Mouse (Mus musculus): ENCODE data around the gene Slc4a1ap.
"Not testable (repeated sequence)": the region's sequence is repeated elsewhere in the genome, so short reads cannot be mapped to it uniquely, and the experiment has no call there.

The Slc4a1ap gene

DNA sequence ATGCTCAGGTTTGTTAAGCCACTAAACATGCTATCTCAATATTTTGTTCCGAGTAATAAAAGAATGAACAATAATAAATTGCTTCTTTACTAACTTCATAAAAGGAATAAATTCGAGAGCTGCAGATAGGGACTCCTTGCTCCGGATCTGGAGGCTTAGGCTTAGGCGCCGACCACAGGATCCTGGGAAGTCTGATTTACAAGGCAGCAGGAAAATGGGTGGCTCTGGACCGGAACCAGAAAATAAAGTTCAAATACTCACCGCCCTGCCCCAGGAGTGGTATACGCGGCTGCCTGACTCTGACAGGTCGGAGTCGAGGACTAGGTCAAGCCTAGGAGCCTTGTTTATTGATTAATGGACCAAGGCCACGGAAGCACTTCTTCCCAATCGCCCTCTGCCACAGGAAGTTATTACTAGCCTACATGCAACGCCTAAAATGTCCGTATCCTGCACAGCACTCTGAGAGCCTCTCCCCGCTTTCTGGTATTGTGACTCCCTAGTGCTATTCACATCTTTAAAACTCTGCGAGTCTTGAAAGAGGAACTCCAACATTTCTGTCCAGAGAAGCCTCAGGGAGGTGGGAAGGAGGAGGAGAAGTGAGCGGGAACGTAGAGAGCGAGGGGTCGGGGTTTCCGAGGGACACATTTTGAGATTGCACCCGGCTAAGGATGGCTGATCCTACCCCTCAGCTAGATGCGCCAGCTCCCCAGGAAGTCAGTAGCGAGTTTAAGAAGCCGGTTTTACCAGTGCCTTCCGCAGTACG, at the start of gene Slc4a1ap:
Slc4a1ap (plus strand) TSS at position 642 of the 763 bp plus-strand sequence.
- peak; percentile 63 to 68 for DNase-seq (ENCODE audit: low spot score in 2 of 2)

DNA sequence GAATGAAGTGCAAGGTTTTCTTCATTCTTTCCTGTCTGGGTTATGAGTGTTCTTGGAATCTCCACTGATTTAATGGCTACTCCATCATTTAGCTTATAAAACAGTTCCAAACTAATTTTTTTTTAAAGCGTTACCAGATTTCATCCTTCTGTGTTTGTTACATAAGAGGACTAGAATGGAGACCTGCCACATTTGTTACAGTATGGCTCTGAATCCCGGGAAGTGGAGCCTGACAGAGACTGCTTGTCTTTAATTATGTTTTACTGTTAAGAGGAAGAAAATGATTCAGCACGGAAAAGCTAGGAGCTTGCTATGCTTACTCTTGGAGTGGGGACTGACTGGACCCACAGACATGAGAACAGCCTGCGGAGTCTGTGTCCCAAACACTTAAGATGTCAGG, 46.3 kb upstream of the Slc4a1ap start:
- DNase-seq (ENCODE audit: low spot score in 2 of 2), result no peak

DNA sequence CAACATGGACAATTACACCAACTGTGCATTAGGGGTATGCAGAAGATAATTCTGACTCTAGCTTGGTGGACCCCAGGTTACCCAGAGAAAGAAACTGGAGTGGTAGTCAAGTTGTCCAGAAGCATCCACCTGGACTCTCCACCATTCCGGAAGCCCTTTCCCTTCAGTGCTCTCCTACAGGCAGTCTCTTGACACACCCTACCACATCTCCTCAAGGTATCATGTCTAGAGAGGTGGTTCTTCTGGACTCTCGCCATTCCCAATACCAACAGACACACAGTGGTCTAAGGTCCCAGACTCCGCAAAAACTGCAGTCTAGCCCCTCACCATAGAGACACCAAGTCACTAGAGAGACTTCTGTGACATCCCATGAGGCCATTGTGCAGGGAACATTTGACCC, 41.4 kb upstream of the Slc4a1ap start, which contains the start of gene 4930548H24Rik:
4930548H24Rik (plus strand) TSS at position 301 of the 400 bp plus-strand sequence.
- DNase-seq (ENCODE audit: low spot score in 2 of 2), result no peak

- DNase-seq (ENCODE audit: low spot score in 2 of 2), result no peak
These were observed 38.9 kb upstream of the Slc4a1ap start for GRCm38 (mm10) chr5:31487889-31488288.

- DNase-seq (ENCODE audit: low spot score in 2 of 2), result no peak
These were observed 37.6 kb upstream of the Slc4a1ap start for GRCm38 (mm10) chr5:31489116-31489769.

GRCm38 (mm10) chr5:31492031-31492430, 34.8 kb upstream of the Slc4a1ap start:
- no peak for DNase-seq (ENCODE audit: low spot score in 2 of 2)

GRCm38 (mm10) chr5:31494513-31495297, 32.1 kb upstream of the Slc4a1ap start, which contains the start of gene Gpn1:
Gpn1 (plus strand) TSS chr5:31494741.
- peak; percentile 66 to 86 for DNase-seq (ENCODE audit: low spot score in 2 of 2)

- DNase-seq (ENCODE audit: low spot score in 2 of 2), result no peak
These were observed 22.0 kb upstream of the Slc4a1ap start for GRCm38 (mm10) chr5:31504843-31505242.

GRCm38 (mm10) chr5:31512481-31512880, 14.3 kb upstream of the Slc4a1ap start:
- no peak for DNase-seq (ENCODE audit: low spot score in 2 of 2)

GRCm38 (mm10) chr5:31520556-31520955, 6.2 kb upstream of the Slc4a1ap start:
- no peak for DNase-seq (ENCODE audit: low spot score in 2 of 2)

GRCm38 (mm10) chr5:31527117-31527680, 404 bp downstream of the Slc4a1ap start:
- no peak for DNase-seq (ENCODE audit: low spot score in 2 of 2)

- not testable (repeated sequence) for DNase-seq (ENCODE audit: low spot score in 2 of 2)
These were observed 912 bp downstream of the Slc4a1ap start, which contains the start of gene Supt7l for GRCm38 (mm10) chr5:31527707-31528106. Supt7l (minus strand) TSS chr5:31527807.

GRCm38 (mm10) chr5:31528560-31528959, 1.8 kb downstream of the Slc4a1ap start:
- no peak for DNase-seq (ENCODE audit: low spot score in 2 of 2)

DNA sequence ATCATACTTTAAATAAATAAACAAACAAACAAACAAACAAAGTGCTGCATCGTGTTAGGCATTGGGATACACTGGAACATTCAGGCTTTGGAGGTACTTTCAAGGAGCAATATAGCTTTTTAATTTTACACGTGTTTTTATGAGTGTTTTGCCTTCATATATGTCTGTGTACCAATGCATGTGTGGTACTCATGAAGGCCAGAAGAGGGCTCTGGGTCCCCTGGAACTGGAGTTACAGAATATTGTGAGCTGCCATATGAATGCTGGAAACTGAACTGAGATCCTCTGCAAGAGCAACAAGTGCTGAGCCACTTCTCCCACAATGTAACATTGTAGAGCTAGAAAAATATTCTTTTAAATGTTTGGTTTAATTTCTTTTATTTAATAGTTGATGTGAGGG, 8.4 kb downstream of the Slc4a1ap start:
- no peak for DNase-seq (ENCODE audit: low spot score in 2 of 2)

DNA sequence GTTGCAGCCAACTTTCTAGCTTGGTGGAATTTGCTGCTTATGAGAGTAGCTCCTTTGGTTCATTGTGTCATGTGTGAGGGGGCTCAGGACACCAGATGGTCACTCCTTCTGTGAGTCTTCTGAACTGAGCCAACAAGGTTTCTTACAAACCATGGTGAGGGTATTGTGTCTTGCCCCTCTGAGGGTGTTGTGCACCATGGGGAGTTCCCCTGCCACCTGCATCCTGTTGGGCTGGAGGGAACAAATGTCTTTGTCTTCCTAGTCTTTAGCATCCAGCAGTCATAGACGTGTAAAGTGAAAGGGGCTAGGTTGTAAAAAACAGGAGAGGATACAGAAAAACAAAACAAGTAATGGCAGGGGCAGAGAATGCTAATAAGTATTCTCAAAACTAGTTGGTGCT, 32.6 kb downstream of the Slc4a1ap start:
- DNase-seq (ENCODE audit: low spot score in 2 of 2), result no peak

GRCm38 (mm10) chr5:31560352-31560751, 33.6 kb downstream of the Slc4a1ap start:
- DNase-seq (ENCODE audit: low spot score in 2 of 2), result no peak

DNA sequence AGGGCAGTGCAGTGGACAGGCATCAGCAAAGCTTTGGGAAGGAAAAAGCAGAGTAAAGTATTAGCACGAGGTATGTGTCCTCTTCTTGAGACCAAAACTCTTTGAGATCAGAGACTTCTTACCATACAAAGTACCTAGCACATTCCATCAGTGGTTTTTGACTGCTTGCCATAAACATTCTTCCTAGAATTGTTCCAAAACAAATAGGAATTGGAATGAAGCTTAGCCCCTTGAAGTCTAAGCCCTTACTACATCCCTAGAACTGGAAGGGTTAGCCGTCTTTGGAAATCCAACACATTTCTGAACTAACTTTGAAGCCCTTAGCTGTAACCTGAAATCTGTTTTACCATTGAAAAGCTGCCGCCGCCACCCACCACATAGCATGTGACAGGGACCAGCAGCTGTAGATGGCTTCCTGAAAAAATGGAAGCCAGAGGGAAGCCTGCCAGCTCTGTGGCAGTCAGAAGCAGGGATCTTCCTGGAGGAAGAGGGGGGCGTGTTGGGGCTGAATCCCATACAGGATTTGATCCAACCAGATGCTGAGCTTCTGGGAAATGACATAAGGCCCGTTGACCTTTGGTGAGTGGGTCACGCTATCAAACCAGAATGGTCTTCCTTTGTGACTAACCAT, 35.4 kb downstream of the Slc4a1ap start:
- DNase-seq (ENCODE audit: low spot score in 2 of 2), result peak; percentile 36 to 37

DNA sequence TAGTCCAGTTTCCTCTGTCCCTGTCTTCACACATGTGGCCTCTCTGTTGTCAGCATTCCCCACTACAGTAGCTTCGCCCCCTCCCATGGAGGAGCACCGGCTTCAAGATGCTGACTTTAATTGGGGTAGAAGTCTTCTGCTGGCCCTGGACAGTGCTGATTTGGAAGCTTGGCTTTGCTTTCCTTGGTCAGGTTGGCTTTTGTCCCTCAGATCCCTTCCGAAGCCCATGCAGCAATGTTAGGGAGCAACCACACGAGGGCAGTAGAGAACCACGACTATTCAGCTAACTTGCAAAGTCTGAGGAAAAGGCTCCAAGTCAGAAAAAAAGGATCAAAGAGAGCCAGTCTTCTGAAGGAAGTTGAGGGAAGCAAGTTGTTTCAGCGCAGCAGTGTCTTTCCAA, 36.7 kb downstream of the Slc4a1ap start:
- DNase-seq (ENCODE audit: low spot score in 2 of 2), result peak in 1 of 2 experiments; percentile 63

DNA sequence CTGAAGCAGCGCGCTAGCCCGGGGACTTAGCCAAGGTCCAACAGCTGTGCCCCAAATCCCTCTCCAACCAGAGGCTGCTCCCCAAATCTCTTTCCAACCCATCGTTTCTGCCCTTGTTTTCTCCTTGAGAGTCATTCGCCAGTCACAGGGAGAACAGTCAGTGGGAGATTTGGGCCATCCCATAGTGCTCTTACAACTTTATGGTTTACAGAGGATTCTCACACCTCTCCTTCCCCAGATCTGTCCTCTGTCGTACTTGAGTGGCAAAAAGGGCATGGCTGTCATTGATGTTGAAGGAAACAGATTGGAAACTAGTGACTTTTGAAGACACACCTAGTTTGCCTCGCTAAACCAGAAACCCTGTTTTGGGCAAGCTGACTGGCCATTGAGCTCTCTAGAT, 37.1 kb downstream of the Slc4a1ap start:
- no peak for DNase-seq (ENCODE audit: low spot score in 2 of 2)

DNA sequence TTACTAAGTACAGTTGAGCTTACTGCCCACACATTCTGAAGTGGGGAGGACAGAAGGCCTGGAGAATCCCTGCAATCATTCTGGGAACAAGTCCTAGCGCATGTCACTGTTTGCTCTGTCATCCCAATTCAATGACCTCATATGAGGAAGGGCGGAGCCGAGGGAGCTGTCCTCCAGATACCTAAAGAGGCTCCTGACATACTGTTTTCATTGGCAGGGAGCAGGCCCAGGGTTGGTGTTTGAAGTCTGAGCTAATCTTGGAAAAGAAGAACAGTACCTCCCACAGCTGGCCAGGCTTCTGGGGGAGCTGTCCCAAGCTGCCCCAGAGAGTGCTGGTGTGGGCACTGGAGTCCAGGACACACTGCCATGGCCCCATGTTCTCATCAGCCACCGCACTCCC, 38.2 kb downstream of the Slc4a1ap start:
- DNase-seq (ENCODE audit: low spot score in 2 of 2), result no peak

GRCm38 (mm10) chr5:31566026-31566425, 39.2 kb downstream of the Slc4a1ap start:
- DNase-seq (ENCODE audit: low spot score in 2 of 2), result no peak
